Mouse (Mus musculus): Measurements from ENCODE around the gene Fam19a1. TPM values are rescaled to one million over a fixed set of nuclear protein-coding genes. Genes with fewer than 3 reads are reported as not detected.

Fam19a1 gene
- total RNA-seq (2014; fragmentation: Nextera tagmentation): not detected in 2 replicates
- 0.49 TPM in 1 of 2 replicates, not detected in the other for total RNA-seq (2017)
- not detected in 2 replicates for polyA plus RNA-seq (2012)

DNA sequence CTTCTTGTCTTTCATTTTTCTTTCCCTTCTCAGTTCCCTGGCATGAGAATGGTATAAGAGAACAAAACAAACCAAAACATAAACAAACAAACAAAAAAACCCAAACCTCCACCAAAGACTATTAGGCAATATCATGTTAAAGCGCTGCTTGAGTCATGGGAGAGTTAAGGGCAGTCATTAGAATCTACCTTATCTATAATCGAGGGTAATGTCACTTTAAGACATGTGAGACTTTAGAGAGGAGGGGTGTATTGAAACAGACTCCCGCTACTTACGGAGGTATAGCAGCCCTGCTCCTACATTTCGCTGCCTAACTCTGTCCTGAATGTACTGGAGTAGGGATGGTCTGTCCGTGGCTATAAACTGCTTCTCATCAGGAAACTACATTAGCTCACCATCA lies at the start of gene Fam19a1:
Fam19a1 (plus strand) TSS at position 301 of the 400 bp plus-strand sequence.
- Histone ChIP-seq H3K9me3 (replicated peaks) (peaks cover 20% of the 10 kb centered on the region), H3K4me3 (ENCODE audit: low read depth, low read length) (no peak within 1 kb of the TSS), H3K27me3 (ENCODE audit: insufficient read depth, low read length) (no peaks in the 10 kb centered on the region), H3K4me1 (ENCODE audit: insufficient read depth, low read depth, low read length) (no peaks in the 10 kb centered on the region), H3K36me3 (replicated peaks) (no peaks in the 10 kb centered on the region)
- ATAC-seq (ENCODE audit: extremely low read depth, insufficient number of reproducible peaks, low FRiP score, poor library complexity, severe bottlenecking) (no peak), DNase-seq (ENCODE audit: low spot score) (no peak)
- no peak for TF ChIP-seq TAL1 (conservative IDR thresholded peaks at IDR 0.05; ENCODE audit: low read depth, low read length)

DNA sequence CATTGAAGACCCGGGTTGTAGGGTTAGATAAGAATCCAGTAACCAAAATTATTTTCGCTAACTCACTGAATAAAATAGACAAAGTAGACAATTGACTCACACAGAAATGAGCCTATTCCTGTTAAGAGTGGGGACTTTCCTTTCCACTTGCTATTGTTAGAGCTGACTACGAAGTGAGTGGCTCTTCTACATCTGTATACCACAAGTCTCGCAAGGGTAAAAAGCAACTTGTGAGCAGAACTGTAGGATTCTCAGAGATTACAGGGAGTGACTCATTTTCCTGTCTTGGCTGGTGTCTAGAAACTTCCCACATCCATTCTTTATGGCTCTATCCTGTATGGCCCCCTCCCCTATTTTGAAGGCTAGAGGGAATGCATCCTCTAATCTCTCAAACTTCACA lies 41.9 kb upstream of the Fam19a1 start:
- no peak for ATAC-seq (ENCODE audit: extremely low read depth, insufficient number of reproducible peaks, low FRiP score, poor library complexity, severe bottlenecking)

GRCm38 (mm10) chr6:96071567-96071966 lies 41.4 kb upstream of the Fam19a1 start:
- no peak for ATAC-seq (ENCODE audit: extremely low read depth, insufficient number of reproducible peaks, low FRiP score, poor library complexity, severe bottlenecking)
- TF ChIP-seq TAL1 (conservative IDR thresholded peaks at IDR 0.05; ENCODE audit: low read depth, low read length): no peak
- no peak for TF ChIP-seq POLR2AphosphoS5 (IDR thresholded peaks at IDR 0.05; ENCODE audit: insufficient replicate concordance, low read depth, low read length)
- TF ChIP-seq GATA2 (IDR thresholded peaks at IDR 0.05; ENCODE audit: borderline replicate concordance, low read depth, low read length): no peak
- TF ChIP-seq GATA1 (IDR thresholded peaks at IDR 0.05; ENCODE audit: borderline replicate concordance, low read length): no peak
- no peak for TF ChIP-seq CTCF (IDR thresholded peaks at IDR 0.05; ENCODE audit: low read depth, low read length)
- no peak overlapping the region for H3K4me3 ChIP-seq (ENCODE audit: low read depth, low read length)
- H3K36me3 ChIP-seq (replicated peaks): no peaks in the 10 kb centered on the region
- H3K27me3 ChIP-seq (ENCODE audit: insufficient read depth, low read length): no peaks in the 10 kb centered on the region
- peaks cover 6% of the 10 kb centered on the region for H3K9me3 ChIP-seq (replicated peaks)
- no peak for DNase-seq (ENCODE audit: low spot score)
- H3K4me1 ChIP-seq (ENCODE audit: insufficient read depth, low read depth, low read length): no peaks in the 10 kb centered on the region

More for the DNA sequence above, 41.9 kb upstream of the Fam19a1 start:
- Histone ChIP-seq H3K27me3 (ENCODE audit: insufficient read depth, low read length) (no peaks in the 10 kb centered on the region), H3K36me3 (replicated peaks) (no peaks in the 10 kb centered on the region), H3K4me1 (ENCODE audit: insufficient read depth, low read depth, low read length) (no peaks in the 10 kb centered on the region), H3K4me3 (ENCODE audit: low read depth, low read length) (no peak overlapping the region), H3K9me3 (replicated peaks) (peaks cover 6% of the 10 kb centered on the region)
- no peak for TF ChIP-seq POLR2AphosphoS5 (IDR thresholded peaks at IDR 0.05; ENCODE audit: insufficient replicate concordance, low read depth, low read length)
- no peak for TF ChIP-seq GATA1 (IDR thresholded peaks at IDR 0.05; ENCODE audit: borderline replicate concordance, low read length)
- TF ChIP-seq GATA2 (IDR thresholded peaks at IDR 0.05; ENCODE audit: borderline replicate concordance, low read depth, low read length): no peak
- TF ChIP-seq TAL1 (conservative IDR thresholded peaks at IDR 0.05; ENCODE audit: low read depth, low read length): no peak
- TF ChIP-seq CTCF (IDR thresholded peaks at IDR 0.05; ENCODE audit: low read depth, low read length): no peak
- no peak for DNase-seq (ENCODE audit: low spot score)

DNA sequence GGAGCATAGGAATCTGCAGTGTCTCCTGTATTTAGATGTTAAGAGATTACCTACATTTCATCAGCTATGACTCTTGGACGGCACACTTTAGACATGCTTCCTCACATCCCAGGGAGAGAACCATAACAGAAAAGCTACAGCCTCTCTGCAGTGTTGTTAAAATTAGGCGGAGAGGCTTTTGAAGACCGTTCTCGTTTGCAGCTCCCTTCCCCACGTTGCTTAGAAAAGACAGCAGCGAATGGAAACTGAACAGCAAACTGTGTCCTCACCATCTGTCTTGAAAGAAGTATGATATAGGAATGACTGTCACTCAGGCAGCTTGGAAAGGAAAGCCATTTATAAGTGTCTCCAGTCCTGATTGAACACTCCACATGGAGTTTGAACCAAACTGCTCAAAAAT lies 23.0 kb upstream of the Fam19a1 start:
- no peak for DNase-seq (ENCODE audit: low spot score)

GRCm38 (mm10) chr6:96093716-96094115 lies 19.2 kb upstream of the Fam19a1 start:
- Histone ChIP-seq H3K36me3 (replicated peaks) (no peaks in the 10 kb centered on the region), H3K4me3 (ENCODE audit: low read depth, low read length) (no peak overlapping the region), H3K27me3 (ENCODE audit: insufficient read depth, low read length) (no peaks in the 10 kb centered on the region), H3K9me3 (replicated peaks) (peaks cover 15% of the 10 kb centered on the region; the same call in 1 of the 2 replicates), H3K4me1 (ENCODE audit: insufficient read depth, low read depth, low read length) (no peaks in the 10 kb centered on the region)
- DNase-seq (ENCODE audit: low spot score): no peak
- ATAC-seq (ENCODE audit: extremely low read depth, insufficient number of reproducible peaks, low FRiP score, poor library complexity, severe bottlenecking): no peak
- TF ChIP-seq TAL1 (conservative IDR thresholded peaks at IDR 0.05; ENCODE audit: low read depth, low read length) (no peak), POLR2AphosphoS5 (IDR thresholded peaks at IDR 0.05; ENCODE audit: insufficient replicate concordance, low read depth, low read length) (no peak), GATA2 (IDR thresholded peaks at IDR 0.05; ENCODE audit: borderline replicate concordance, low read depth, low read length) (no peak), GATA1 (IDR thresholded peaks at IDR 0.05; ENCODE audit: borderline replicate concordance, low read length) (no peak), CTCF (IDR thresholded peaks at IDR 0.05; ENCODE audit: low read depth, low read length) (no peak)

More for the DNA sequence above, 23.0 kb upstream of the Fam19a1 start:
- Histone ChIP-seq H3K36me3 (replicated peaks) (no peaks in the 10 kb centered on the region), H3K27me3 (ENCODE audit: insufficient read depth, low read length) (no peaks in the 10 kb centered on the region), H3K4me1 (ENCODE audit: insufficient read depth, low read depth, low read length) (no peaks in the 10 kb centered on the region), H3K9me3 (replicated peaks) (peaks cover 21% of the 10 kb centered on the region; the same call in 1 of the 2 replicates), H3K4me3 (ENCODE audit: low read depth, low read length) (no peak overlapping the region)
- ATAC-seq (ENCODE audit: extremely low read depth, insufficient number of reproducible peaks, low FRiP score, poor library complexity, severe bottlenecking): no peak
- no peak for TF ChIP-seq TAL1 (conservative IDR thresholded peaks at IDR 0.05; ENCODE audit: low read depth, low read length)
- TF ChIP-seq POLR2AphosphoS5 (IDR thresholded peaks at IDR 0.05; ENCODE audit: insufficient replicate concordance, low read depth, low read length): no peak
- no peak for TF ChIP-seq GATA2 (IDR thresholded peaks at IDR 0.05; ENCODE audit: borderline replicate concordance, low read depth, low read length)
- TF ChIP-seq GATA1 (IDR thresholded peaks at IDR 0.05; ENCODE audit: borderline replicate concordance, low read length): no peak
- no peak for TF ChIP-seq CTCF (IDR thresholded peaks at IDR 0.05; ENCODE audit: low read depth, low read length)

GRCm38 (mm10) chr6:96098225-96098624 lies 14.7 kb upstream of the Fam19a1 start:
- TF ChIP-seq CTCF (IDR thresholded peaks at IDR 0.05; ENCODE audit: low read depth, low read length) (no peak), GATA1 (IDR thresholded peaks at IDR 0.05; ENCODE audit: borderline replicate concordance, low read length) (no peak), POLR2AphosphoS5 (IDR thresholded peaks at IDR 0.05; ENCODE audit: insufficient replicate concordance, low read depth, low read length) (no peak), TAL1 (conservative IDR thresholded peaks at IDR 0.05; ENCODE audit: low read depth, low read length) (no peak), GATA2 (IDR thresholded peaks at IDR 0.05; ENCODE audit: borderline replicate concordance, low read depth, low read length) (no peak)
- H3K27me3 ChIP-seq (ENCODE audit: insufficient read depth, low read length): no peaks in the 10 kb centered on the region
- H3K9me3 ChIP-seq (replicated peaks): peaks cover 13% of the 10 kb centered on the region; the same call in 1 of the 2 replicates
- ATAC-seq (ENCODE audit: extremely low read depth, insufficient number of reproducible peaks, low FRiP score, poor library complexity, severe bottlenecking): no peak
- H3K36me3 ChIP-seq (replicated peaks): no peaks in the 10 kb centered on the region
- no peak overlapping the region for H3K4me3 ChIP-seq (ENCODE audit: low read depth, low read length)
- no peaks in the 10 kb centered on the region for H3K4me1 ChIP-seq (ENCODE audit: insufficient read depth, low read depth, low read length)
- DNase-seq (ENCODE audit: low spot score): no peak

All from G1E (cell line).